Mouse (Mus musculus): ENCODE measurements around the gene Pmvk. TPM values are rescaled to one million over a fixed set of nuclear protein-coding genes. Genes with fewer than 3 reads are reported as not detected.

The Pmvk gene
- polyA plus RNA-seq, 1 experiment from 2014 or later = 50.5 TPM

GRCm38 (mm10) chr3:89516321-89516720 is 62.0 kb downstream of the Pmvk start:
- no peaks in the 10 kb centered on the region for H3K27me3 ChIP-seq (ENCODE audit: control insufficient read depth, insufficient read depth, low read length)
- H3K27ac ChIP-seq (ENCODE audit: low read length) = no peak overlapping the region
- WGBS = 93% methylated on average over 5 of the region's 5 CpGs
- H3K4me3 ChIP-seq (ENCODE audit: low read depth, low read length) = no peak overlapping the region
- no peaks in the 10 kb centered on the region for H3K4me1 ChIP-seq (ENCODE audit: control insufficient read depth, insufficient read depth, low read length)
- H3K36me3 ChIP-seq (ENCODE audit: control insufficient read depth, insufficient read depth, low read length) = no peaks in the 10 kb centered on the region
- peaks cover 7% of the 10 kb centered on the region; the same call in 1 of the 2 replicates for H3K9me3 ChIP-seq (ENCODE audit: control insufficient read depth, low read depth, low read length)
- no peak overlapping the region for H3K4me2 ChIP-seq (replicated peaks; ENCODE audit: low read depth, low read length)
- H3K9ac ChIP-seq (replicated peaks; ENCODE audit: low read depth, low read length) = no peak overlapping the region
- ATAC-seq (ENCODE audit: insufficient number of reproducible peaks, insufficient read depth, low FRiP score, low read depth) = no peak

Other genes with a start within 250 kb of the Pmvk start
- 24.2 and 26.4 TPM in 2 replicates for gene Thbs3, start 239.4 kb upstream of the Pmvk start, polyA plus RNA-seq (2014; fragmentation: Nextera tagmentation; extraction: Ambion mirVana)
- 182 and 196 TPM in 2 replicates for gene Mtx1, start 227.5 kb upstream of the Pmvk start, polyA plus RNA-seq (2014; fragmentation: Nextera tagmentation; extraction: Ambion mirVana)
- 56.3 and 58.2 TPM in 2 replicates for gene Muc1, start 225.5 kb upstream of the Pmvk start, polyA plus RNA-seq (2014; fragmentation: Nextera tagmentation; extraction: Ambion mirVana)
- 297 and 314 TPM in 2 replicates for gene Krtcap2, start 208.6 kb upstream of the Pmvk start, polyA plus RNA-seq (2014; fragmentation: Nextera tagmentation; extraction: Ambion mirVana)
- 4.9 and 5.1 TPM in 2 replicates for gene Trim46, start 208.2 kb upstream of the Pmvk start, polyA plus RNA-seq (2014; fragmentation: Nextera tagmentation; extraction: Ambion mirVana)
- gene Dpm3, start 195.2 kb upstream of the Pmvk start, polyA plus RNA-seq (2014; fragmentation: Nextera tagmentation; extraction: Ambion mirVana) = 144 and 186 TPM in 2 replicates
- 86.5 TPM in 2 replicates for gene Slc50a1, start 184.0 kb upstream of the Pmvk start, polyA plus RNA-seq (2014; fragmentation: Nextera tagmentation; extraction: Ambion mirVana)
- 39.3 and 45.0 TPM in 2 replicates for gene Efna1, start 173.4 kb upstream of the Pmvk start, polyA plus RNA-seq (2014; fragmentation: Nextera tagmentation; extraction: Ambion mirVana)
- 10.9 and 11.6 TPM in 2 replicates for gene Efna3, start 131.6 kb upstream of the Pmvk start, polyA plus RNA-seq (2014; fragmentation: Nextera tagmentation; extraction: Ambion mirVana)
- 24.0 and 25.3 TPM in 2 replicates for gene Efna4, start 116.5 kb upstream of the Pmvk start, polyA plus RNA-seq (2014; fragmentation: Nextera tagmentation; extraction: Ambion mirVana)
- gene Adam15, start 104.5 kb upstream of the Pmvk start, polyA plus RNA-seq (2014; fragmentation: Nextera tagmentation; extraction: Ambion mirVana) = 27.9 and 28.5 TPM in 2 replicates
- 0.18 and 0.42 TPM in 2 replicates for gene Dcst2, start 92.6 kb upstream of the Pmvk start, polyA plus RNA-seq (2014; fragmentation: Nextera tagmentation; extraction: Ambion mirVana)
- 0.11 and 0.55 TPM in 2 replicates for gene Dcst1, start 89.3 kb upstream of the Pmvk start, polyA plus RNA-seq (2014; fragmentation: Nextera tagmentation; extraction: Ambion mirVana)
- gene Zbtb7b, start 59.8 kb upstream of the Pmvk start, polyA plus RNA-seq (2014; fragmentation: Nextera tagmentation; extraction: Ambion mirVana) = 4.5 and 5.7 TPM in 2 replicates
- gene Lenep, start 51.7 kb upstream of the Pmvk start, polyA plus RNA-seq (2014; fragmentation: Nextera tagmentation; extraction: Ambion mirVana) = 0.55 TPM in 1 of 2 replicates, not detected in the other
- 22.3 and 24.5 TPM in 2 replicates for gene Flad1, start 42.7 kb upstream of the Pmvk start, polyA plus RNA-seq (2014; fragmentation: Nextera tagmentation; extraction: Ambion mirVana)
- gene Cks1b, start 36.2 kb upstream of the Pmvk start, polyA plus RNA-seq (2014; fragmentation: Nextera tagmentation; extraction: Ambion mirVana) = 470 and 503 TPM in 2 replicates
- 68.7 and 73.2 TPM in 2 replicates for gene Shc1, start 36.1 kb upstream of the Pmvk start, polyA plus RNA-seq (2014; fragmentation: Nextera tagmentation; extraction: Ambion mirVana)
- 39.7 and 49.2 TPM in 2 replicates for gene Pygo2, start 24.3 kb upstream of the Pmvk start, polyA plus RNA-seq (2014; fragmentation: Nextera tagmentation; extraction: Ambion mirVana)
- 21.7 and 25.3 TPM in 2 replicates for gene Pbxip1, start 17.8 kb upstream of the Pmvk start, polyA plus RNA-seq (2014; fragmentation: Nextera tagmentation; extraction: Ambion mirVana)
- gene Kcnn3, start 65.6 kb downstream of the Pmvk start, polyA plus RNA-seq (2014; fragmentation: Nextera tagmentation; extraction: Ambion mirVana) = 4.4 and 6.0 TPM in 2 replicates